Mouse (Mus musculus): ENCODE measurements around the gene Cpt1b. TPM values are rescaled to one million over a fixed set of nuclear protein-coding genes. Genes with fewer than 3 reads are reported as not detected.

Cpt1b gene
- total and polyA plus RNA-seq, 3 experiments = 0.92 to 2.0 TPM; not detected in 1

GRCm38 (mm10) chr15:89404831-89405623, 20.6 kb downstream of the Cpt1b start:
- peak overlapping the region; percentile 42 for H3K27ac ChIP-seq (ENCODE audit: control insufficient read depth, low read depth, low read length)
- no peak overlapping the region; the same call in 1 of the 2 replicates for H3K9ac ChIP-seq (ENCODE audit: control insufficient read depth, low read depth, low read length, poor library complexity, severe bottlenecking)
- peak overlapping the region; percentile 21 to 68 for H3K4me3 ChIP-seq (ENCODE audit: control insufficient read depth in 1 of 2, insufficient read depth in 1 of 2, low read depth in 2 of 2, low read length in 2 of 2)
- TF ChIP-seq SIN3A (IDR thresholded peaks at IDR 0.05; ENCODE audit: low read length) (peak; percentile 76), MYC (IDR thresholded peaks at IDR 0.05; ENCODE audit: low read depth, low read length) (no peak), POLR2AphosphoS5 (IDR thresholded peaks at IDR 0.05; ENCODE audit: borderline replicate concordance, low read depth, low read length) (no peak), MXI1 (IDR thresholded peaks at IDR 0.05; ENCODE audit: low read depth, low read length) (no peak; the same call in 1 of the 2 replicates), TCF12 (IDR thresholded peaks at IDR 0.05; ENCODE audit: low read depth, low read length) (no peak), UBTF (IDR thresholded peaks at IDR 0.05; ENCODE audit: borderline replicate concordance, insufficient read depth, low read depth, low read length) (no peak), GABPA (IDR thresholded peaks at IDR 0.05; ENCODE audit: low read depth, low read length) (no peak), RAD21 (IDR thresholded peaks at IDR 0.05; ENCODE audit: low read depth, low read length) (no peak), RCOR1 (IDR thresholded peaks at IDR 0.05; ENCODE audit: low read depth, low read length) (no peak), ZNF384 (IDR thresholded peaks at IDR 0.05; ENCODE audit: low read depth, low read length) (no peak), TBP (IDR thresholded peaks at IDR 0.05; ENCODE audit: low read depth, low read length) (peak; percentile 65), ZC3H11A (IDR thresholded peaks at IDR 0.05; ENCODE audit: low read depth, low read length) (peak; percentile 18; the same call in 1 of the 2 replicates), BHLHE40 (IDR thresholded peaks at IDR 0.05; ENCODE audit: borderline replicate concordance, low read depth, low read length) (no peak; the same call in 1 of the 2 replicates), MAZ (IDR thresholded peaks at IDR 0.05; ENCODE audit: low read depth, low read length) (no peak), E2F4 (IDR thresholded peaks at IDR 0.05; ENCODE audit: borderline replicate concordance, low read depth, low read length) (no peak), ETS1 (IDR thresholded peaks at IDR 0.05; ENCODE audit: low read depth, low read length) (peak; percentile 57; the same call in 1 of the 2 replicates), NRF1 (IDR thresholded peaks at IDR 0.05; ENCODE audit: insufficient read depth, low read depth, low read length, poor library complexity, severe bottlenecking) (no peak), ZMIZ1 (IDR thresholded peaks at IDR 0.05; ENCODE audit: low read depth, low read length) (no peak), GATA1 (IDR thresholded peaks at IDR 0.05; ENCODE audit: low read depth, low read length) (peak; percentile 82), USF2 (IDR thresholded peaks at IDR 0.05; ENCODE audit: borderline replicate concordance in 1 of 2, insufficient read depth in 1 of 2, low read depth in 1 of 2, low read length in 2 of 2) (peak in 1 of 2 experiments; percentile 70; a peak in 2 of 4 replicates), CHD1 (IDR thresholded peaks at IDR 0.05; ENCODE audit: low read depth, low read length) (no peak), SMC3 (IDR thresholded peaks at IDR 0.05; ENCODE audit: low read depth, low read length) (no peak), ZKSCAN1 (IDR thresholded peaks at IDR 0.05; ENCODE audit: low read depth, low read length) (no peak), JUND (IDR thresholded peaks at IDR 0.05; ENCODE audit: low read depth, low read length) (no peak), MAFK (IDR thresholded peaks at IDR 0.05; ENCODE audit: borderline replicate concordance, low read depth, low read length) (no peak), KAT2A (conservative IDR thresholded peaks at IDR 0.05; ENCODE audit: low read depth, low read length) (no peak), MEF2A (IDR thresholded peaks at IDR 0.05; ENCODE audit: extremely low read depth, insufficient replicate concordance, low read depth, low read length, poor library complexity, severe bottlenecking) (no peak), HCFC1 (IDR thresholded peaks at IDR 0.05; ENCODE audit: low read depth, low read length) (0 out of 2 replicates have a peak, but pooled peaks have one; percentile 23), ELF1 (IDR thresholded peaks at IDR 0.05; ENCODE audit: low read depth, low read length) (no peak; the same call in 1 of the 2 replicates), MYB (IDR thresholded peaks at IDR 0.05; ENCODE audit: low read depth, low read length) (no peak), CTCF (IDR thresholded peaks at IDR 0.05 in 2 of 3, conservative IDR thresholded peaks at IDR 0.05 in 1 of 3; ENCODE audit: control insufficient read depth in 1 of 3, insufficient read depth in 1 of 3, low read depth in 2 of 3, low read length in 3 of 3, poor library complexity in 1 of 3, severe bottlenecking in 1 of 3) (no peak), NELFE (IDR thresholded peaks at IDR 0.05; ENCODE audit: low read depth, low read length) (peak; percentile 38; the same call in 1 of the 2 replicates), CHD2 (IDR thresholded peaks at IDR 0.05; ENCODE audit: low read length) (no peak; the same call in 1 of the 2 replicates), TAL1 (IDR thresholded peaks at IDR 0.05; ENCODE audit: low read length) (no peak), EP300 (IDR thresholded peaks at IDR 0.05; ENCODE audit: low read depth in 1 of 2, low read length in 2 of 2) (peak in 1 of 2 experiments; percentile 8; a peak in 2 of 4 replicates)

More at GRCm38 (mm10) chr15:89404831-89405623, 20.6 kb downstream of the Cpt1b start:
- H3K27me3 ChIP-seq (ENCODE audit: control insufficient read depth in 1 of 2, insufficient read depth in 2 of 2, low read length in 2 of 2) = no peaks in the 10 kb centered on the region
- peaks cover 17 to 27% of the 10 kb centered on the region in 2 experiments for H3K4me1 ChIP-seq (ENCODE audit: control insufficient read depth in 1 of 2, insufficient read depth in 2 of 2, low read length in 2 of 2)
- no peaks in the 10 kb centered on the region for H3K79me2 ChIP-seq (ENCODE audit: control insufficient read depth, insufficient read depth, low read length, poor library complexity)
- DNase-seq (ENCODE audit: low read depth, low spot score) = peak; percentile 80
- no peaks in the 10 kb centered on the region for H3K9me3 ChIP-seq (replicated peaks; ENCODE audit: insufficient read depth, low read length)
- H3K36me3 ChIP-seq (ENCODE audit: control insufficient read depth in 1 of 2, insufficient read depth in 2 of 2, low read length in 2 of 2) = peaks cover 0 to 19% of the 10 kb centered on the region in 2 experiments; a peak in 2 of 4 replicates
